Mouse (Mus musculus) heart, postnatal 0 days (tissue): ENCODE measurements around the gene Ugt1a6a. TPM values are rescaled to one million over a fixed set of nuclear protein-coding genes. Genes with fewer than 3 reads are reported as not detected.

Source experiments
- ATAC-seq: fragments of 200-750 bp; cut with Nextera tagmentation; 2 replicates; pipeline ENCODE4 v1.8.0; 2017; ENCODE audit warnings: low read depth, moderate number of reproducible peaks, moderate library complexity; ENCODE audit not compliant: insufficient read depth
- DNase-seq: peaks from one replicate; pipeline ENCODE4 v3.0.0-alpha.2; 2016; ENCODE audit warnings: low spot score
- H3K27ac ChIP-seq: fragments of 300-500 bp; sonication (generic); 2 replicates; pipeline ENCODE4 v1.5.1; 2014; ENCODE audit warnings: low read depth, mild to moderate bottlenecking
- H3K27me3 ChIP-seq: fragments of 300-500 bp; sonication (generic); 2 replicates; pipeline ENCODE4 v1.6.1; 2014; ENCODE audit warnings: low read length, mixed read lengths; ENCODE audit not compliant: control insufficient read depth, insufficient read depth
- H3K36me3 ChIP-seq: fragments of 300-500 bp; sonication (generic); replicated peaks from 2 replicates; pipeline ENCODE4 v1.6.1; 2014; ENCODE audit warnings: low read length, mixed read lengths; ENCODE audit not compliant: control insufficient read depth, insufficient read depth
- H3K4me1 ChIP-seq: fragments of 300-500 bp; sonication (generic); 2 replicates; pipeline ENCODE4 v1.6.1; 2014; ENCODE audit warnings: antibody characterized with exemption; ENCODE audit not compliant: control insufficient read depth, insufficient read depth
- H3K4me2 ChIP-seq: fragments of 300-500 bp; sonication (generic); 2 replicates; pipeline ENCODE4 v1.6.1; 2014; ENCODE audit warnings: low read depth, mild to moderate bottlenecking, low read length, moderate library complexity
- H3K4me3 ChIP-seq: fragments of 300-500 bp; sonication (generic); 2 replicates; pipeline ENCODE4 v1.5.1; 2014; ENCODE audit warnings: low read depth, low read length
- H3K9ac ChIP-seq: fragments of 300-500 bp; sonication (generic); replicated peaks from 2 replicates; pipeline ENCODE4 v1.6.1; 2014; ENCODE audit warnings: low read depth, low read length, mixed read lengths
- H3K9me3 ChIP-seq: fragments of 300-500 bp; sonication (generic); replicated peaks from 2 replicates; pipeline ENCODE4 v1.6.1; 2016; ENCODE audit warnings: low read length; ENCODE audit not compliant: control insufficient read depth
- CTCF ChIP-seq: IDR thresholded peaks from 2 replicates; pipeline ENCODE4 v1.5.1; 2016; ENCODE audit warnings: antibody characterized with exemption, control low read depth, low read depth
- EP300 ChIP-seq: IDR thresholded peaks from 2 replicates; pipeline ENCODE4 v1.6.1; 2016; ENCODE audit warnings: antibody characterized with exemption, low read depth
- WGBS: fragments of 180-500 bp; shearing (Covaris S2); extraction: QIAGEN DNeasy Blood & Tissue Kit; methylation state at CpG from one replicate; pipeline ENCODE4 v1.1.7; 2014; 5-methylcytosine and 5-hydroxymethylcytosine counted together
- polyA plus RNA-seq: library from polyadenylated mRNA; unstranded; fragments of >200 nt; fragmentation: Nextera tagmentation; extraction: Ambion mirVana; gene quantifications from 2 replicates; pipeline ENCODE4 v1.2.1, GENCODE M21; 2015
- total RNA-seq: library from RNA; depleted of rRNA; stranded (reverse); fragments of >200 nt; gene quantifications from 2 replicates; pipeline ENCODE4 v1.2.3, GENCODE M21; 2014; ENCODE audit warnings: low replicate concordance

Gene Ugt1a6a
- total and polyA plus RNA-seq, 2 experiments from 2014 or later: 0.66 to 2.2 TPM

DNA sequence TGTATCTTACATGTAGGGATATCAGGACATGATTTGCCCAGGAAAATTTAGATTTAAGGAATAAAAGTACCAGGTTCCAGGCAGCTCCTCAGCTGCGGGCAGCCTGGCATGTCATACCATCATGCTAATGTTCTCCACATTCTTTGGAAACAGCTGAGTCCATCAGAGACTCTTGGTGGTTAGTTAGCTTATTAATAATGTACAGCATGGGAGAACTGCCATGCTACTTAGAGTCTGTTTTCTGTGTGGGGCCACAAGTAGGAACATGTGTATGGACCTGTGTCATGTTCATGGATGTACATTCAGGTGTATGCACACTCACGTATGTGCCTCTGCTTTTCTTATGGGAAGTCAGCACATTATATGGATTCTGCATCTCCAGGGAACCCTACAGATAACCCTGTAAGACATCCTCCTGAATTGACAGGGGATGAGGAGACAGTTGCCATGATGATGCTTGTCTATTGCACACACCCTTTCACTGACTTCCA lies 79.9 kb downstream of the Ugt1a6a start:
- no peak overlapping the region for H3K9ac ChIP-seq
- H3K4me2 ChIP-seq: no peak overlapping the region
- DNase-seq (peak; percentile 4), ATAC-seq (no peak)
- H3K9me3 ChIP-seq: peaks cover 61% of the 10 kb centered on the region
- no peak overlapping the region for H3K4me3 ChIP-seq
- no peaks in the 10 kb centered on the region for H3K4me1 ChIP-seq
- no peaks in the 10 kb centered on the region for H3K27me3 ChIP-seq
- 63% methylated on average over 2 of the region's 2 CpGs for WGBS
- TF ChIP-seq EP300 (no peak), CTCF (no peak)
- no peak overlapping the region for H3K27ac ChIP-seq
- H3K36me3 ChIP-seq: no peaks in the 10 kb centered on the region

- H3K4me2 ChIP-seq: no peak overlapping the region
- no peaks in the 10 kb centered on the region for H3K4me1 ChIP-seq
- TF ChIP-seq CTCF (no peak), EP300 (no peak)
- H3K27me3 ChIP-seq: no peaks in the 10 kb centered on the region
- 59% methylated on average over 10 of the region's 10 CpGs for WGBS
- DNase-seq: peak; percentile 5
- no peak overlapping the region for H3K4me3 ChIP-seq
- ATAC-seq: no peak
- no peak overlapping the region for H3K9ac ChIP-seq
- peaks cover 61% of the 10 kb centered on the region for H3K9me3 ChIP-seq
- no peak overlapping the region for H3K27ac ChIP-seq
- no peaks in the 10 kb centered on the region for H3K36me3 ChIP-seq
Observed at GRCm38 (mm10) chr1:88215466-88216380, 81.1 kb downstream of the Ugt1a6a start.

GRCm38 (mm10) chr1:88216551-88216950 lies 81.9 kb downstream of the Ugt1a6a start:
- H3K4me1 ChIP-seq: no peaks in the 10 kb centered on the region
- peaks cover 57% of the 10 kb centered on the region for H3K9me3 ChIP-seq
- H3K27ac ChIP-seq: no peak overlapping the region
- WGBS: 42% methylated on average over 2 of the region's 2 CpGs
- no peak overlapping the region for H3K4me3 ChIP-seq
- no peak for ATAC-seq
- no peak overlapping the region for H3K4me2 ChIP-seq
- no peak overlapping the region for H3K9ac ChIP-seq
- no peaks in the 10 kb centered on the region for H3K27me3 ChIP-seq
- peak; percentile 4 for DNase-seq
- no peaks in the 10 kb centered on the region for H3K36me3 ChIP-seq
- TF ChIP-seq CTCF (no peak), EP300 (no peak)

DNA sequence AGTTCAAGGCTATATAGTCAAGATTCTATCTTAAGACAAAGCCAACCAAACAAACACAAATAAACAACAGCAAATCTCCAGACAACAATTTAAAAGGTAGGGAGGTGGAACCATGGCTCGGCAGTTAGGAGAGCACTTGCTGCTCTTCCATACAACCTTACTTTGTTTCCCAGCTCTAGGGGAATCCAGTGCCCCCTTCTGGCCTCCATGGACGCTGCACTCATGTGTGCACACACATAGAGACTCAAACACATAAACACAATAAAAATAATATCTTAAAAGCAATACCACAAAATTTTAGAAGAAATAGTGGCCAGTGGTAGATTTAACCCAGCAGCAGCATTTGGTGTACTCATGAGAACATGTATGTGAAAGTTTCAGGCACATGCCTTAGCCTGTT lies 82.5 kb downstream of the Ugt1a6a start:
- ATAC-seq (no peak), DNase-seq (peak; percentile 6)
- Histone ChIP-seq H3K36me3 (no peaks in the 10 kb centered on the region), H3K9ac (no peak overlapping the region), H3K4me2 (no peak overlapping the region), H3K4me3 (no peak overlapping the region), H3K4me1 (no peaks in the 10 kb centered on the region), H3K9me3 (peaks cover 51% of the 10 kb centered on the region), H3K27ac (no peak overlapping the region), H3K27me3 (no peaks in the 10 kb centered on the region)
- TF ChIP-seq EP300 (no peak), CTCF (no peak)
- 48% methylated on average over 2 of the region's 2 CpGs for WGBS

- 31% methylated on average over 3 of the region's 3 CpGs for WGBS
- DNase-seq (peak; percentile 8), ATAC-seq (no peak)
- Histone ChIP-seq H3K9ac (no peak overlapping the region), H3K27ac (no peak overlapping the region), H3K36me3 (no peaks in the 10 kb centered on the region), H3K4me1 (no peaks in the 10 kb centered on the region), H3K27me3 (no peaks in the 10 kb centered on the region), H3K4me2 (no peak overlapping the region), H3K9me3 (peaks cover 47% of the 10 kb centered on the region), H3K4me3 (no peak overlapping the region)
- TF ChIP-seq EP300: no peak
- no peak for TF ChIP-seq CTCF
Observed at GRCm38 (mm10) chr1:88217576-88217975, 83.0 kb downstream of the Ugt1a6a start.
